Mouse (Mus musculus): ENCODE data around the gene Ifna11.
A peak's percentile ranks its signal among the peaks of the same experiment; 100 is the strongest.

The Ifna11 gene

DNA sequence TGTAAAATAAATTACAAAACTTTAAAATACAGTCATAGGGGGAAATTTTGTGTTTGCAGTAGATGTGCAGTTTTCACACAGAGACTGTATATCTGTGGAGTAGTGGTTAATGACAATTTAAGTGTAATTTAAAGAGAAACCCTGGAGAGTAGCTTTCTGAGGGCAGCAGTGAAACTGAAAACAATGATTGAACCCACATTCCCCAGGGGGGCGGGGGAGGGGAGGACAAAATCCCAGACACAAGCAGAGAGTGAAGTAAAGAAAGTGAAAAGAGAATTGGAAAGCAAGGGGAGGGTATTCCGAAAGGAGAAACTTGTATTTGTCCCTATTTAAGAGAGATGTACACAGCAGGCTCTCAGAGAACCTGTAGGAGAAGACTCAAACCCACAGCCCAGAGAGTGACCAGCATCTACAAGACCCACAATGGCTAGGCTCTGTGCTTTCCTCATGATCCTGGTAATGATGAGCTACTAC, 21.7 kb downstream of the Ifna11 start, which contains the start of gene Ifna4:
Ifna4 (plus strand) TSS at position 424 of the 474 bp plus-strand sequence.
- DNase-seq = no peak

DNA sequence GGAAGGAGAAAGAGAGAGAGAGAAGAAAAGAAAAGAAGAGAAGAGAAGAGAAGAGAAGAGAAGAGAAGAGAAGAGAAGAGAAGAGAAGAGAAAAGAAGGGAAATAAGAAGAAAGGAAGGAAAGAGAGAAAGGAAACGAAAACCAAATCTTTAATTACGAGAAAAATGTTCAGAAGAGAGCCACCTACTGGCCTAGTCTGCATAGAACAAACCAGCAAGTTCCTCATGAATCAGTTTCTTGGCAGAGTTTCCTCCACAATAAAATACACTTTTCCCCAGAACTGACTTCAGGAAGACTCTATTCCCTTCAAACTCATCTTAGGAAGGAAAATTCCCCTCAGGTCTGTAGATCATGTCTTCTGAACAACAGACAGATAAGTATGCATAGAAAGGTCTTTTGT, 25.6 kb downstream of the Ifna11 start:
- DNase-seq = no peak

DNA sequence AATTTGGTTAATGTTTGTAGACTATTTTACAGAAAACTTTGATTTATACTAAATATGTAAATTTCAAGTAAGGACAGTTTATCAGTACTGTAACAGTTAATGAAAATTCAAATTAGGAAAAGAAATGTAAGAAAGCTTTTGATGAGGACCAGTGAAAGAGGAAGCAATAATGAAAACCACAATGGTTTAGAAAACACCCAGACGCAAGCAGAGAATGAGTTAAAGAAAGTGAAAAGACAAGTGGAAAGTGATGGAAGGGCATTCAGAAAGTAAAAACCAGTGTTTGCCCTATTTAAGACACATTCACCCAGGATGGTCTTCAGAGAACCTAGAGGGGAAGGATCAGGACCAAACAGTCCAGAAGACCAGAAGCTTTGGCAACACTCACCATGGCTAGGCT, 29.9 kb downstream of the Ifna11 start, which contains the start of gene Ifna1:
Ifna1 (plus strand) TSS at position 390 of the 400 bp plus-strand sequence.
- DNase-seq = no peak

DNA sequence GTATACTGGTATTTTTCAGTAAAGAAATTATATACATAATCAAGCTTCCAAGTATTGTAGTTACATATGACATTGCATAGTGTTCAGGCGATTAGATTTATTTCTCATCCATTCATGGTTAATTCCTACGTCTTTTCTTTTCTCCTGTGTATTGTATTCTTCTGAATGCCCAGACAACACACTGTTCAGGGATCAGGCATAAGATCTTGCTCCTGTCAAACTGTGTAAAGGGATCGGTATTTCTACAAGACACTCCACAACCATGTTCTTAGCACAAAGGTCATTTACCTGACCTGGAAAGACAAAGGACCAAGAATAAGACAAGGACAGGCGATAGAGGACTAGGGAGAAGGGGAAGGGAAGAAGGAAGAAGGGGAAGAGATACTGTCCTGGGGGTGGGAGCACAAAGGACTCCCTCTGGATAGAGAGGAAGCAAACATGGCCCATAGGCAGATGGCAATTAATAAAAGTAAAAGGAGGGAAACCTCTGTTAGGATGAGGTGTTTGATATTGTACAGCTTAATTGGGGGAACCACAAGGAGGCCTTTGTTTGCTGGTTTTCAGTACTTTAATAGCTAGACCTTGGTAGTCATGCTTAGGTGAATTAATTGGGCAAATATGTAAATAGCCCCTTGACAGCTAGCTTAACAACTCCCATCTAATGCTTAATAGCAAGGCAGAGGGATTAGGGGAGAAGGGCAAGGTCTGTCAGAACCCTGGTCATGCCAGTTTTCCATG, 31.4 kb downstream of the Ifna11 start:
- no peak for DNase-seq

DNA sequence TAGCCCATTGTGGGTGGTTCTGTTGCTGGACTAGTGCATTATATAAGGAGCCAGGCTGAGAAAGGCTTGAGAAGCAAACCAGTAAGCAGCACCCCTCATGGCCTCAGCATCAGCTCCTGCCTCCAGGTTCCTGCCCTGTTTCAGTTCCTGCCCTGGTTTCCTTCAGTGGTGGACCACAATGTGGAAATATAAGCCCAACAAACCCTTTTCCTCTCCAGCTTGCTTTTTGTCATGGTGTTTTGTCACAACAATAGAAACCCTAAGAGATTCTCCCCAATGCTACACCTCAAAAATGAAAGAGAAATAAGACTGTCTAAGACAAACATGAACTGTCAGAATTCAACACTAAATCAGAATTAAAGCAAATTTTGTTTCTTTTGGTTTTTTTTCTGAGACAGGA, 39.5 kb downstream of the Ifna11 start:
- DNase-seq = no peak

DNA sequence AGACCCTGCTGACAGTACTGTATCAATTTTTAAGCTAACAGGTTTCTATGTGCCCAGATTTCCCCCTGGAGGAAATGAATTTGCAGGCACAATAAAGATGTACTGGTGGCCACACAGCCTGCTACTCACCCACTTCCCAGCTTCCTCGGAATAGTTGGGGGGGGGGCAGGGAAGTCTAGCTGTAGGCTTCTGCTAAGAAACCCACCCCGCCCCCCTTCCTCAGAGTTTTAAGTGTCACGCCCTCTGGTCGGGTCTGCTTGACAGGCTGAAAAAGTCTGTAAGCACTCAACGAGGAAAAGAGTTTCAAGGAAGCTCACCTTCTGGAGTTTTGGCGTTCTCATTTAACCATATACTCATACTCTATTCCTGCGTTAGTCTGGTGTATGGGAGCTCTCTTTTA, 43.5 kb downstream of the Ifna11 start:
- DNase-seq = no peak

DNA sequence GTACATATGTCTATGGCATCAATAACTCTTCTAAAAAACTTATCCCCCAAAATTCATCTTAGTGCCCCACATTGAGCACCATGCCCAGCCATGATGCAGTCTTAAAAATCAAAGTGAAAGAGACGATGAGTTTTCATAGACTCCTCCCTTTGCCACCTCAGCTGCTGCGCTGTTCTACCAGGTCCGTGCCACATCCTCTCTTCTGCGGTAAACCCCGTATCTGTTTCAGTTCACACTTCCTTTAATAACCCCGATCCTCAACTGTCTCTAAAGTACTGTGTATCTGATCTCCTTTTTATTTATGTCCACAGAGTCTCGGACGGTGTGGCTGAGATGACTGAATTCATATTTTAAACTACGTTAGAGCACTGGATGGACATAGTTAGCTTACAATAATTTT, 44.8 kb downstream of the Ifna11 start:
- DNase-seq = no peak

DNA sequence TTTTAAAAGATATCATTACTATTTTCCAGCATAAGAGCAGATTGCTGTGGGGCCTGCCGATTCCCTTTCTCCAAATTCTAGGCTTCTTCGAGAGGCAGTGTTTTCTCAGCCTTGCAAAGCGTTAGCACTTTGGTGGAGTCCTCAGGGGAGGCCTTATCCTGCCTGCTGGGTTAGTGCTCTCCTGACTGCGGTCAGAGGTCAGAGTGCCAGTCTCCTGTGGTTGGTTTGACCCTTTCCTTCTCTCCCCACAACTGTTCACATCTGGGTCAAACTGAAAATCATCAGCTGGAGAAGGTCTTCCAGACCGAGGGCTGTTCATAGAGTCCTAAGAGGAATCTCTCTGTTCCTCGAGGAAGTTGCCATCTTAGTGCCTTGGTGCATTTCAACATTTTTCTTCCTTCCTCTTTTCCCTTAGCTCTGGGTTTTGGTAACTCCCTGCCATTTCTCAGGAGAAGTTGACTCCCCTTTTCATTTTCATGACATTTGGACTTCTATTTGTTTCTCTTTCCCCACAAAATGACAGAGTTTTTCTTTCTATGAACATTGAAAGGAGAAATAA, 45.3 kb downstream of the Ifna11 start:
- DNase-seq = no peak

DNA sequence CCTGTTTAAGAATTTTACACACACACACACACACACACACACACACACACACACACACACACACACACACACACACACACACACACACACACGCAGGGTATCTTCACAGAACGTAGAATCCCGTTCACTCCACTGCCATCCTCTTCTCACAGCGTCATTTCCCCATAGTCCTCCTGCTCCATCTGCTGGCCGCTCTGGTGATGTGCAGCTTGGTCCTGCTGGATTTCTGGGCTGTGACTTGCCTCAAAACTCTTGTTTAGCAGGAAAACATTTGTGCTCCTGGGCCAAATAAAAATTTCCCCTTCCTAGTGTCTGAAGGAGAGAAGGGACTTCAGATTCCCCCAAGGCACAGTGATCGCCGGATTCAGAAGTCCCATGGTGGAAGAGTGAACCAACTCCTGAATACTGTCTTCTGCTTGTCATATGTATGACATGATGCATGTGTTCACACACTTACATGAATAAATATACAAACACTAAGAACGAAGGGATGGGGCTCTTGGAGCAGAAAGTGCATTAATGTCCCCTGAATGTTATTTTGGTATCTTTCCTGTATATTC, 47.7 kb downstream of the Ifna11 start:
- peak; percentile 60 for DNase-seq

DNA sequence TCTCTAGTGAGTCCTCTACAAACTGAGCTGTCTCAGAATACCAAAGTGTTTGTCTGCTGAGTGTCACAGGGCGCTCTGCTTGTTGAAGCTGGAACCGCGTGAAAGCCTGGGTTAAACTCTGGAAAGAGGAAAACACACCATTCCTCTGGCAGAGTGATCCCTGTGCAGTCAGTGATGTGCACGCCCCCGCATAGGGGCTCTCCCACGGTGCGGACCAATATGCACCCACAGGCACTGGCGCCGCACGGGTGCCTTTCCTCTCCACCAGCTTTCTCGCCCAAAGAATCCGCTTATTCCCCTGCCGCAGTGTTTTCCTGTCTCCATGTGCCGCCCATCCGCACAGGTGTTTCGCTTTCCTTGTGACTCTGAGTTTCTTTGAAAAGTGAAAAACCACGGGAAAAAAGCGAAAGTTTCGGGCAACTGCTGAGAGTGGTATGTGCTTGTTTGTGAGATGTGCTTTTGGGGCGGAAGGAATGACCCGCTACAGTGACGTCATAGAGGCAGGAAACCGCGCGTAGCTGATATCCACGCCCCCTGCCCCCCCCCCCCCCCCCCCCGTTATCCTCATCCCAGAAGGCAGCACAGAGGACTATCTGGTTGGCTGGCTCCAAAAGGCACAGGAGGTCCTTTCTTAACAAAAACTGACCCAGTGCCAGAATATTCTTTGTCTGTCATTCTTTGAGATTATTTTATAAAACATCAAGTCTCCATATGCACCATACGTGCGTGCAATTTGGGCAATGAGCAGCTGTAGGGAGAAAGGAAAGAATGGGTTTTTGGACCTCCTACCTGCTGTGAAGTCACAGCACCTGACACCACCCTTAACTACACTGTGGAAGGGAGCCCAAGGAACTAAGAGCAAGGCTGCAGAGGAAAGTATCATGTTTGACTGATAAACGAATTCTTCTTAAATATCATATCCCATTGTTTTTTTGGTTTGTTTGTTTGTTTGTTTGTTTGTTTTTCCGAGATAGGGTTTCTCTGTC, 48.5 kb downstream of the Ifna11 start:
- no peak for DNase-seq
